In the genomic region with DNA sequence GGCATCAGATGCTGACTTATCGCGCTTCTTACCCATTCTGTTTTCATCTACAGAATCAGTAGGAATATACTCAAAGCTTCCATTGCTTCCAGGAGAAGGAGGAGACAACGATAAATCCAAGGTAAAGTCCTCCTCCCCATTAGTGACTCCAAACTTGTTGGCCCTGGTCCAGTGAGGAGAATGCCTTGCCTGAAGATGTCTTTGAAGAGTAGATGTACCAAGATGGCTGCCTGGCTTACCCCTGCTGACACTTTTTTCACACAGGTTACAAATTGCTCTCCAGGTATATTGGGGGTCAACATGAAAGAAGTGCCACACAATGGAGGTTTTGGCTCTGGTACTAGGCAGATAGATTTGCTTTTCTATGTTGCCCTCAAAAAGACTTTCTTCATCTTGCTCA, we compare ENCODE assay signal across 14 mouse cellular contexts. TPM values are rescaled to one million over a fixed set of nuclear protein-coding genes. Genes with fewer than 3 reads are reported as not detected.
DNase-seq lines count a peak whose midpoint lies in the region; ATAC-seq and TF ChIP-seq lines count a peak whose summit lies in the region.
"Had no signal": no experiment of that assay in that cellular context is flagged by ENCODE, and none has a peak within 500 bp of the region (broad histone marks: within the 10 kb centered on the region; RNA-seq: fewer than 3 reads in every experiment).

No protein-coding gene starts in this region.

- WGBS in heart, embryonic 10.5 days, result 94% methylated on average over 3 of the region's 3 CpGs
- WGBS in limb, embryonic 12.5 days, result 91% methylated on average over 3 of the region's 3 CpGs
- 92% methylated on average over 3 of the region's 3 CpGs for WGBS in limb, embryonic 10.5 days
- WGBS in embryonic facial prominence, embryonic 13.5 days, result 76% methylated on average over 3 of the region's 3 CpGs
- WGBS in limb, embryonic 14.5 days, result 81% methylated on average over 3 of the region's 3 CpGs

- H3K9me3 ChIP-seq in heart, embryonic 10.5 days, result no peaks in the 10 kb centered on the region
- H3K9me3 ChIP-seq in limb, embryonic 12.5 days, result no peaks in the 10 kb centered on the region
- H3K9me3 ChIP-seq in limb, embryonic 10.5 days (replicated peaks), result no peaks in the 10 kb centered on the region
- no peaks in the 10 kb centered on the region for H3K9me3 ChIP-seq in embryonic facial prominence, embryonic 13.5 days
- no peaks in the 10 kb centered on the region for H3K9me3 ChIP-seq in limb, embryonic 14.5 days (ENCODE audit: control insufficient read depth, low read length)
- H3K9me3 ChIP-seq: forebrain, embryonic 10.5 days had no signal

- TF ChIP-seq POLR2A in limb, embryonic 14.5 days (IDR thresholded peaks at IDR 0.05; ENCODE audit: borderline replicate concordance, extremely low read depth, insufficient read depth, insufficient read length), result no peak

- no peak for ATAC-seq in limb, embryonic 12.5 days (ENCODE audit: insufficient number of reproducible peaks, insufficient read depth, low FRiP score, low TSS enrichment, low read depth)
- no peak for ATAC-seq in embryonic facial prominence, embryonic 13.5 days (ENCODE audit: insufficient number of reproducible peaks, insufficient read depth, low FRiP score, low TSS enrichment, low read depth)
- no peak for ATAC-seq in limb, embryonic 14.5 days (ENCODE audit: low FRiP score, low read depth)

- no peak for TF ChIP-seq CTCF in left cerebral cortex, adult 2 months (IDR thresholded peaks at IDR 0.05)

- intact Hi-C loops in left cerebral cortex, adult 2 months (cut with DNase I), result no loop called here

- H3K36me3 ChIP-seq in heart, embryonic 10.5 days, result peaks cover 40% of the 10 kb centered on the region
- H3K36me3 ChIP-seq in limb, embryonic 12.5 days, result peaks cover 28% of the 10 kb centered on the region
- peaks cover 49% of the 10 kb centered on the region for H3K36me3 ChIP-seq in limb, embryonic 10.5 days
- H3K36me3 ChIP-seq in embryonic facial prominence, embryonic 13.5 days, result peaks cover 37% of the 10 kb centered on the region
- peaks cover 39% of the 10 kb centered on the region for H3K36me3 ChIP-seq in limb, embryonic 14.5 days (ENCODE audit: control insufficient read depth, insufficient read depth, low read length)

- H3K4me3 ChIP-seq in heart, embryonic 10.5 days, result no peak overlapping the region
- no peak overlapping the region for H3K4me3 ChIP-seq in limb, embryonic 12.5 days (replicated peaks)
- no peak overlapping the region for H3K4me3 ChIP-seq in limb, embryonic 10.5 days
- H3K4me3 ChIP-seq in embryonic facial prominence, embryonic 13.5 days, result no peak overlapping the region; the same call in 1 of the 2 replicates
- 0 out of 2 replicates have a peak overlapping the region, but pooled peaks have one; percentile 1 for H3K4me3 ChIP-seq in limb, embryonic 14.5 days (replicated peaks; ENCODE audit: low read length)
- H3K4me3 ChIP-seq in left cerebral cortex, adult 2 months, result no peak overlapping the region

- no peak overlapping the region for H3K27ac ChIP-seq in heart, embryonic 10.5 days
- no peak overlapping the region for H3K27ac ChIP-seq in limb, embryonic 12.5 days
- no peak overlapping the region for H3K27ac ChIP-seq in limb, embryonic 10.5 days
- H3K27ac ChIP-seq in embryonic facial prominence, embryonic 13.5 days, result no peak overlapping the region
- H3K27ac ChIP-seq in limb, embryonic 14.5 days (replicated peaks; ENCODE audit: low read depth, low read length), result no peak overlapping the region
- H3K27ac ChIP-seq in left cerebral cortex, adult 2 months, result no peak overlapping the region
- H3K27ac ChIP-seq: forebrain, embryonic 10.5 days; layer of hippocampus, adult 2 months had no signal

- peak overlapping the region; percentile 79 for H3K4me2 ChIP-seq in limb, embryonic 12.5 days
- peak overlapping the region; percentile 87 for H3K4me2 ChIP-seq in embryonic facial prominence, embryonic 13.5 days
- H3K4me2 ChIP-seq in limb, embryonic 14.5 days (replicated peaks; ENCODE audit: low read depth, low read length, severe bottlenecking), result peak overlapping the region; percentile 48; the same call in 1 of the 2 replicates

- no peaks in the 10 kb centered on the region for H3K27me3 ChIP-seq in heart, embryonic 10.5 days (ENCODE audit: insufficient read depth, poor library complexity, severe bottlenecking)
- H3K27me3 ChIP-seq in limb, embryonic 12.5 days, result no peaks in the 10 kb centered on the region
- no peaks in the 10 kb centered on the region for H3K27me3 ChIP-seq in limb, embryonic 10.5 days (ENCODE audit: low read depth, poor library complexity, severe bottlenecking)
- no peaks in the 10 kb centered on the region for H3K27me3 ChIP-seq in embryonic facial prominence, embryonic 13.5 days
- no peaks in the 10 kb centered on the region for H3K27me3 ChIP-seq in limb, embryonic 14.5 days (ENCODE audit: control insufficient read depth, insufficient read depth, low read length)

- DNase-seq in heart, adult 11 months, result peak; percentile 91
- no peak for DNase-seq in heart, embryonic 10.5 days (ENCODE audit: low spot score)
- no peak for DNase-seq in limb, embryonic 10.5 days (ENCODE audit: low spot score)
- no peak for DNase-seq in limb, embryonic 14.5 days (ENCODE audit: low spot score)
- no peak for DNase-seq in left cerebral cortex, adult 2 months (ENCODE audit: extremely low spot score in 1 of 2, low spot score in 2 of 2)
- DNase-seq in adrenal gland, adult 18-20 months (ENCODE audit: low spot score in 2 of 2), result no peak
- DNase-seq: gastrocnemius, postnatal 10 days; lung, postnatal 4 days; thymus, postnatal 4 days had no signal

- peaks cover 47% of the 10 kb centered on the region for H3K4me1 ChIP-seq in heart, embryonic 10.5 days
- H3K4me1 ChIP-seq in limb, embryonic 12.5 days (replicated peaks), result peaks cover 40% of the 10 kb centered on the region
- H3K4me1 ChIP-seq in limb, embryonic 10.5 days, result peaks cover 32% of the 10 kb centered on the region
- peaks cover 40% of the 10 kb centered on the region for H3K4me1 ChIP-seq in embryonic facial prominence, embryonic 13.5 days
- peaks cover 36% of the 10 kb centered on the region for H3K4me1 ChIP-seq in limb, embryonic 14.5 days (ENCODE audit: control insufficient read depth, insufficient read depth, low read length)

- no peak overlapping the region for H3K9ac ChIP-seq in limb, embryonic 12.5 days (replicated peaks)
- no peak overlapping the region for H3K9ac ChIP-seq in embryonic facial prominence, embryonic 13.5 days
- no peak overlapping the region for H3K9ac ChIP-seq in limb, embryonic 14.5 days (ENCODE audit: low read depth, low read length, severe bottlenecking)

RNA-seq across cellular contexts. Expression of gene Zbed6, which starts 1.8 kb away (rescaled TPM):
- polyA plus RNA-seq in heart, embryonic 10.5 days (2016; fragmentation: Nextera tagmentation; extraction: Ambion mirVana), result not detected in 2 replicates
- not detected in 2 replicates for polyA plus RNA-seq in limb, embryonic 12.5 days (2016; fragmentation: Nextera tagmentation; extraction: Ambion mirVana)
- polyA plus RNA-seq in limb, embryonic 10.5 days (2016; fragmentation: Nextera tagmentation; extraction: Ambion mirVana), result not detected in 2 replicates
- not detected in 2 replicates for polyA plus RNA-seq in embryonic facial prominence, embryonic 13.5 days (2015; fragmentation: Nextera tagmentation; extraction: Ambion mirVana)
- polyA plus RNA-seq in limb, embryonic 14.5 days (2012; rRNA removed), result 8.4 and 11.4 TPM in 2 replicates
- not detected in 2 replicates for polyA plus RNA-seq in limb, embryonic 14.5 days (2014; fragmentation: Nextera tagmentation; extraction: Ambion mirVana)
- total RNA-seq in left cerebral cortex, adult 2 months (2021), result 1 to 10 TPM; 6.3 to 7.1 TPM
- total RNA-seq in adrenal gland, adult 18-20 months (2021), result 10 to 100 TPM in 1 of 2 experiments, 1 to 10 TPM in 1; 8.4 to 11.0 TPM
- polyA plus RNA-seq: forebrain, embryonic 10.5 days; limb, embryonic 11.5 days had no signal

RNA-seq across cellular contexts. Expression of gene Gm38394, which starts 2.2 kb away (rescaled TPM):
- 4.5 TPM in 2 replicates for polyA plus RNA-seq in heart, embryonic 10.5 days (2016; fragmentation: Nextera tagmentation; extraction: Ambion mirVana)
- polyA plus RNA-seq in limb, embryonic 12.5 days (2016; fragmentation: Nextera tagmentation; extraction: Ambion mirVana), result 7.9 and 8.1 TPM in 2 replicates
- 5.0 and 6.2 TPM in 2 replicates for polyA plus RNA-seq in limb, embryonic 10.5 days (2016; fragmentation: Nextera tagmentation; extraction: Ambion mirVana)
- polyA plus RNA-seq in embryonic facial prominence, embryonic 13.5 days (2015; fragmentation: Nextera tagmentation; extraction: Ambion mirVana), result 7.9 and 9.3 TPM in 2 replicates
- 10.0 and 12.2 TPM in 2 replicates for polyA plus RNA-seq in limb, embryonic 14.5 days (2012; rRNA removed)
- polyA plus RNA-seq in limb, embryonic 14.5 days (2014; fragmentation: Nextera tagmentation; extraction: Ambion mirVana), result 11.4 and 14.1 TPM in 2 replicates
- 10 to 100 TPM; 30.9 to 33.7 TPM for total RNA-seq in left cerebral cortex, adult 2 months (2021)
- 10 to 100 TPM; 24.4 to 26.2 TPM for total RNA-seq in adrenal gland, adult 18-20 months (2021)

RNA-seq across cellular contexts. Expression of gene Lax1, which starts 31.0 kb away (rescaled TPM):
- 0.26 and 0.53 TPM in 2 replicates for polyA plus RNA-seq in heart, embryonic 10.5 days (2016; fragmentation: Nextera tagmentation; extraction: Ambion mirVana)
- polyA plus RNA-seq in limb, embryonic 12.5 days (2016; fragmentation: Nextera tagmentation; extraction: Ambion mirVana), result 1.1 and 1.3 TPM in 2 replicates
- 0.62 and 0.75 TPM in 2 replicates for polyA plus RNA-seq in limb, embryonic 10.5 days (2016; fragmentation: Nextera tagmentation; extraction: Ambion mirVana)
- polyA plus RNA-seq in embryonic facial prominence, embryonic 13.5 days (2015; fragmentation: Nextera tagmentation; extraction: Ambion mirVana), result 1.2 and 1.3 TPM in 2 replicates
- polyA plus RNA-seq in limb, embryonic 14.5 days (2012; rRNA removed), result 1.3 and 1.7 TPM in 2 replicates
- polyA plus RNA-seq in limb, embryonic 14.5 days (2014; fragmentation: Nextera tagmentation; extraction: Ambion mirVana), result 0.18 and 0.58 TPM in 2 replicates
- total RNA-seq in left cerebral cortex, adult 2 months (2021), result under 1 TPM in 1 of 2 experiments, not detected in 1; 0.65 TPM
- total RNA-seq in adrenal gland, adult 18-20 months (2021), result under 1 TPM; 0.32 to 0.33 TPM

RNA-seq across cellular contexts. Expression of gene Snrpe, which starts 48.8 kb away (rescaled TPM):
- polyA plus RNA-seq in heart, embryonic 10.5 days (2016; fragmentation: Nextera tagmentation; extraction: Ambion mirVana), result 530 and 623 TPM in 2 replicates
- 840 and 861 TPM in 2 replicates for polyA plus RNA-seq in limb, embryonic 12.5 days (2016; fragmentation: Nextera tagmentation; extraction: Ambion mirVana)
- polyA plus RNA-seq in limb, embryonic 10.5 days (2016; fragmentation: Nextera tagmentation; extraction: Ambion mirVana), result 928 and 985 TPM in 2 replicates
- polyA plus RNA-seq in embryonic facial prominence, embryonic 13.5 days (2015; fragmentation: Nextera tagmentation; extraction: Ambion mirVana), result 734 and 747 TPM in 2 replicates
- 316 and 387 TPM in 2 replicates for polyA plus RNA-seq in limb, embryonic 14.5 days (2012; rRNA removed)
- polyA plus RNA-seq in limb, embryonic 14.5 days (2014; fragmentation: Nextera tagmentation; extraction: Ambion mirVana), result 634 and 677 TPM in 2 replicates
- total RNA-seq in left cerebral cortex, adult 2 months (2021), result 10 to 100 TPM; 58.3 to 70.2 TPM
- total RNA-seq in adrenal gland, adult 18-20 months (2021), result 100 to 1,000 TPM in 1 of 2 experiments, 10 to 100 TPM in 1; 91.3 to 108 TPM
